Mouse (Mus musculus) left cerebral cortex, postnatal 25 days (tissue): ENCODE measurements around the gene Ptprcap. TPM values are rescaled to one million over a fixed set of nuclear protein-coding genes. Genes with fewer than 3 reads are reported as not detected.
"Not testable (repeated sequence)": the region's sequence is repeated elsewhere in the genome, so short reads cannot be mapped to it uniquely, and the experiment has no call there.

Experiments used
- DNase-seq, 2 experiments: peaks; one replicate each; pipeline ENCODE4 v3.0.0; 2022; ENCODE audit warnings: low spot score in 2 of 2, mixed read lengths in 1 of 2
- intact Hi-C: fragments of 180-260 bp; cut with DNase I; formaldehyde crosslinking; loops from one replicate; pipeline ENCODE4 v1.15.1; 2025
- total RNA-seq, 2 experiments: library from RNA; stranded (reverse); gene quantifications; 2 replicates each; pipeline ENCODE4 v1.2.3; 2021

Ptprcap gene
- total RNA-seq, 2 experiments from 2014 or later, result 1.1 to 2.0 TPM

DNA sequence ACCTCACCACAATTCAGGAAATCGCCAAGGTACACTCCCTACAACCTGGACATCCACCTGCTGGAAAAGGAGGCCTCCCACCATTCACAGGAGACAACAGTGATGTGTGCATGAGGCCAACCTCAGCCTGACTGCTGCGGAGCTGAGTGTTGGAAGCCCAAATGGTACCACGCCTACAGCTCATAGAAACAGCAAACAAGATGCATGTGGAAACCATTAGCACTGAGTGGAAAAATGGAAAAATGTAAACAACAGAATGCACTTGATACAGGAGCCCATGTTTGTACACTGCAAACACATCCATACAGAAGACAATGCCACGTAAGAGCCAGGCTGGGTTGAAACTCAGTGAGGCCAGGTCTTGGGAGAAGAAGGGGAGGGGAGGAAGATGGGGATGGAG lies 29.0 kb upstream of the Ptprcap start:
- intact Hi-C loops, result no loop called here
- DNase-seq, result no peak

DNA sequence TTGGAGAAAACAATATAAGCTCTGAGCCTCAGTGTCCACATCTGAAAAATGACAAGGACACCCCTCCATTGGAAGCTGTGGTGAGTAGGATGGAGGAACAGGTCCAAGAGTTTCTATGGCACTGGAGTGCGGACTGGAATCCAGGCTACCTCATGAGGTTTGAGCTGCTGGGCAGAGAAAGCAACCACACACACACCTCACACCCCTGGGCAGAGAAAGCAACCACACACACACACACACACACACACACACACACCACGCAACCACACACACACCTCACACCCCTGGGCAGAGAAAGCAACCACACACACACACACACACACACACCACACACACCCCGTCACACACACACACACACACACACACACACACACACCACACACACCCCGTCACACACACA lies 28.1 kb upstream of the Ptprcap start:
- DNase-seq, result peak in 1 of 2 experiments; percentile 42
- intact Hi-C loops, result loop anchor here (5.0 kb wide), 2 partner anchors 77 to 102 kb away; partner anchors contain the start of gene Rad9a

DNA sequence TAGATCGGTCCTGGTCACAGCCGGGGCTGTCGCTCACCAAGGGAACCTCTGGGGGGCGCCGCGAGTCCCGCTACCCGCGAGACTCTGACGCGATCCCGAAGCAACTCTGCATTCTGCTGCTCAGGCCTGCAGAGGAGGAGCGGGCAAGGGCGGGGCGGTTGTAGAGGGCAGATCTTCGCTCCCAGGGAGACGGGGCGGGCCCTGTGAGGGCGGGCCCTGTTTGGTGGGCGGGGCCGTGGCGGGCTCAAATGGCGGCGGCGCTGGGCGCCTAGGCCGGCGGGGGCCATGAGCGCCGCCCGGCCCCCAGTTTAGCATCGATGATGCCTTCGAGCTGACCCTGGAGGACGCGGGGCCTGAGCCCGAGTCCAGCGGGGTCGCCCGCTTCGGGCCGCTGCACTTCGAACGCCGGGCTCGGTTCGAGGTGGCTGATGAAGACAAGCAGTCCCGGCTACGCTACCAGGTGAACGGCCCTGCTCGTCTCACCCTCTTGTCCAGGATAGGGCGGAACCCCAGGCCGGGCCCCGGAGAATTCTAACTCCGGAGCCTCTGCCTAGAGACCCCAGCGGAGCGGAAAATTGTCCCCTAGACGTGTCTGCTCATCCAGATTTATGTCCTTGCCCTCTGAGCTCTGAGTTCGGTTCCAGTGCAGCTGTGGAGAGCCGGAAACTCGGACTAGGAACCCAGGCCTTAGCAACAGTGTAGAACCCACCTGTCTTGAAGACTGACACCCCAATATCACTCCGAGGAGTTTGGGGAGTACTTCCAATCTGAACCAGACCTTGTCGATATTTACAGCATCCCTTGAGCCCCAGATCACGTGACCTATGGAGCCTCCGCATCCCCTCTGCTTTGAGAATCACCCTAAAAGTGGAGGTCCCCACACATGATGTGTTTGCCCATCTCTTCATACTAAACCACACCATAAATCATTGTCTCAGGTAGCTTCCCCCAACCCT lies 27.4 kb upstream of the Ptprcap start, which contains the start of gene Aip:
Gene Aip, minus strand, starts transcription at position 118 of the 956 bp plus-strand sequence.
- intact Hi-C loops, result loop anchor here (2.0 to 5.0 kb wide), 3 partner anchors 37 to 101 kb away; partner anchors contain the start of genes Rad9a and Rps6kb2
- peak; percentile 96 to 99 for DNase-seq

DNA sequence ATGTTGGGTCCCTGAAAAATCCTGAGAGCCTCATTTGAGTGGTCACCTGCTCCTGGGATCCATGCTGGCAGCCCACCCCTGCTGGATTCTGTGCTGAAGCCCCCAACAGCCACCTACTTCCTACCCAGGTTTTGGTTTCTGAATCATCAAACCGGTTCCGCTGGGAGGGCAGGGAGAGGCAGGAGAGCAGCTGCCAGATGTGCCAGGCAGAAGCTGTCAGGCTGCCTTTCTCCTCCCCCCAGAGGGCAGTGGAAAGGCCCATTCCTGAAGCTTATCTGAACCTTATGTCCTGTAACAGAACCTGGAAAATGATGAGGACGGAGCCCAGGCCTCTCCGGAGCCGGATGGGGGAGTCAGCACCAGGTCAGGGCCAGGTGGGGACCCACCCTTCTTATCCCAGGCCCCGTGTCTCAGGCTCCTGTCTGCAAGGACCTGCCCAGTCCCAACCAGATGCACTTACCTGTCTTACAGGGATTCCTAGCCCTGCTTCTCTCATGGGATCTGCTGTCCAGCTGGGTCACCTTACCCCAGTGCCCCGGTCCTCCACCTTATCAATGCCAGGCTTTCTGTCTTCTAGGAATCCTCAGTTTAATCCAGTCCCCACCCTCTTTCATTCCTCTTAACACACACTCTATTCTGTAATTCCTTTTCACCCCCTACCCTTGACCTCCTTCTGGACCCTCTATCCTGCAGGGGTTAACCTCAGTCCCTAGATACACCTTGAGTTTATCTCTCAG lies 26.5 kb upstream of the Ptprcap start:
- no peak for DNase-seq
- intact Hi-C loops, result loop anchor here (2.0 to 5.0 kb wide), 3 partner anchors 36 to 100 kb away; partner anchors contain the start of genes Rad9a and Rps6kb2

DNA sequence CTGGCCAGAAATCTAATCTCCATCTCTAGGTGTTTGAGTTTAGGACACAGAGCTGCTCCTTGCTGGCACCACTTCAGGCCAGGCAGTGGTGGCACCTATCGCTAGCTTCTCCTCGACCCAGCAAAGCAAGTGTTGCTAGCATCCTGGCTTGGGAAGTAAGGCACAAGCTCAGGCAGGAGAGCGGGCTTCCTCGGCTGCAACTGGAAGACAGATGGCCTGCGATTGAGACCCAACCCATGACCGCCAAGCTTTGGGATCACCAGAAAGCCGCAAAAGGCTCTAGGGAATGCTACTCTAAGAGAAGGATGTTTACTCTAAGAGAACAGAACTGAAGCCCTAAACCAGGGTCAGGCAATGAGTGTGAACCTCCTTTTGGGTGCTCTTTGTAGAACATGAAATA lies 23.9 kb upstream of the Ptprcap start:
- no peak for DNase-seq
- intact Hi-C loops, result loop anchor here (5.0 kb wide), 2 partner anchors 73 to 98 kb away; partner anchors contain the start of gene Rad9a

DNA sequence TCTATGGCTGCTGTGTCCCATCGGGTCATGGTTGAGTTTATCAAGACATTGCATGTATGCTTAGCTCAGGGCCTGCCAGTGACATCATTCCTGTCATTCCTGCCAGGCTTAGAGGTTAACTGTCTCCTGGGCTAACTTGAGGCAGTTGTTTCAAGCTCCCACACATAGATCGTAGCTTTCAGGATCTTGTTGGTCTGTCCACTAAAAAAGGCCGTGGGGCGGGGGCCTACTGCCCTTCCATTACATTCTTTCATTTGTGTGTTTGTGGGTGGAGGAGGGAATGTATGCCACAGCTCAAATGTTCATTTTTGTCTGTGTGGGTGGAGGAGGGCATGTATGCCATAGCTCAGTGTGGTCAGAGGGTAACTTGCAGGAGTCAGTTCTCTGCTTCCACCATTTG lies 23.3 kb upstream of the Ptprcap start:
- intact Hi-C loops, result loop anchor here (2.0 kb wide), 1 partner anchor 17 kb away; no protein-coding TSS in a partner anchor
- no peak for DNase-seq

DNA sequence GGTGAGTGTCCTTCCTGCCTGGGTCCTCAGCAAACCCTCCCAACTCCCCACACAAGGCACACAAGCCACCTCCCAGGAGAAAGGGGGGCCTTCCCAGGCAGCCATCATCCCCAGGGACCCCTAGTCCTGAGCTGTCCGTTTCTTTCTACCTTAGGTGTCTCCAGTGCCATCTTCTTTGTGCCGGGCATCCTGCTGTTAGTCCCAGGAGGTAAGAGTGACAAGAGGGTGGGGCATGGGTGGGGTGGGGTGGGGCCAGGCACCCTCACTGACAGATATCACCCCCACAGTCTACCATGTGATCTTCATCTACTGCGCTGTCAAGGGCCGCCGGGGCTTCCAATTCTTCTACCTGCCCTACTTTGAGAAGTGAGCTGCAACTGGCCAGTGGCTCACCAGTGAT lies 22.3 kb upstream of the Ptprcap start:
- intact Hi-C loops, result loop anchor here (2.0 kb wide), 1 partner anchor 16 kb away; no protein-coding TSS in a partner anchor

DNA sequence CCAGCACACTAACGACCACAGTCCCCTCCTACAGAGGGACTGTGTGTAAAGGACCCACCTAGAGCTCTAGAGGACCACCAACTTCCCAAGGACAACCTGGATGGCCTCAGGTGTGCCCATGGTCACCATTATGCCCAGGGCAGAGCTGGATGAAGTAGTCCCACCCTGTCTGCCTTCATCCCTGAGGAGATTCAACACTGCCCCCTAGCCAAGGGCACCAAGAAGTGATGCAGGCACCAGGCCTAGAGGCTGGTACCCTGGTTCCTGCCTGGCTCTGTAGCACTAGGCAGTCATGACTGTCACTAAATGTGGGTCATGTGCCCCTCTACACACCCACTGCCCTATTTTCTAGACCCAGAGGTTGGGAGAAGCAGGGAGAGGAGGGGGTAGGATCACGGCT lies 21.6 kb upstream of the Ptprcap start:
- DNase-seq, result no peak
- intact Hi-C loops, result loop anchor here (2.0 kb wide), 1 partner anchor 15 kb away; no protein-coding TSS in a partner anchor

More for the DNA sequence above, 22.3 kb upstream of the Ptprcap start:
- no peak for DNase-seq

DNA sequence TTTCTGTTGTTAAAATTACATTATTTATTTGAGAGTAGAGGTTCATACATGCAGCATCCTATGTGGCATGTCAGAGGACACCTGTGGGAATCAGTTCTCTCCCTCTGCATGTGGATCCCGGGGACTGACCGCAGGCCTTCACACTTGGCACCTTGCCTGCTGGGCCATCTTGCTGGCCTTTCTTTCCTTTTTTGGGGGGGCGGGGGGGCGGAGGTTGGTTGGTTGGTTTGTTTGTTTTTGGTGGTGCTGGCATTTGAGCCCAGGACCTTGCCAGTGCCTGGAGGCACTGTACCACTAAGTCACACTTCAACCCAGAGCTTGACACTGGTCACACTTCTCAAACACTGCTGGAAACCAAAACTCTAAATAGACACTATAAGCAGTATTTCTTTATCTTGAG lies 19.1 kb upstream of the Ptprcap start:
- intact Hi-C loops, result no loop called here
- no peak for DNase-seq

DNA sequence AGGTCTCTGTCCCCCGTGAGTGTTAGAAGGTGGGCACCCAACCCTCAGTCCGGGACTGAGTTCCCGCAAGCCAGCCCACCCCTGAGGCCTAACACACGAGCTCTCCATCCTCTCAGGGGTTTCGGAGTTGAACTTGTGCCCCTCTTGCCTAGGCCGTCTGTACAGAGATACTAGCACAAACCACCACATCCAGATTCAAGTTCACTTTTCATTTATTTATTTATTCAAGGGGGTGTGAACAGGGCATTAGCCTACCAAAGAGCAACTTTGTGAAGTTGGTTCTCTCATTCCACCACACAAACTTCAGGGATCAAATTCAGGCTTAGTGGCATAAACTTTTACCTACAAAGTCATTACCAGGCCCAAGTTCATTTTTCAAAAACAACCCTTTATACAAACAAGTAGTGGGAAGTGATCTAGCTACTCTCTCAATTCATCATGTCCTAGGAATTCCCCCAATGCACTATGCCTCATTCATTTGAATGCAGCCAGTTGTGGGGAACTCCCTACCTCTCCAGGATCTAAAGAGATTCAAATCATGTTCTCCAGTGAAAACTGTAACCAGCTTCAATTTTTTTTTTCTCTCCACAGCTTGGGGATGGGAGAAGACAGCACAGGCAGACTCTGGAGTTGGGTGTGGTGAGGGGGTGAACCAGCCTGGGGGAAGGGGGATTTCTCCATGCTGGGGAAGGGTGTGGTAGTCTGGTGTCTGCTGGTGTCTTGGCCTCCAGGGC lies 18.0 kb upstream of the Ptprcap start:
- intact Hi-C loops, DNase-seq: not testable (repeated sequence)

DNA sequence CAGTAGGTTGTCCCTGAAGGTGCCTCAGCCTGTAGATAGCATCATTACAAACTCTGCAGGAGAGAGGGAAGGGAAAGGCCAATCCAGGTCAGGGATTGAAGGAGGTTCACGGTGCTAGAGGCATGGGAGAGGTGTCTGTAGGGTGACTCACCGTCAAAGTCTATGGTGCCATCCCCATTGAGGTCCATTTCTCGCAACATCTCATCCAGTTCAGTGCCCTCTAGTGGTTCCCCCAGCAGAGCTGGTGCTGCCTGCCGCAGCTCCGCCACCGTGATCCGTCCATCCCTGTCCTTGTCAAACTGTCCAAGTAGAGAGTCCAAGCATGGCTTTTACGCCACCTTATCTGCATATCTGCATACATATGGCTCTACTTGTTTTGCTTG lies 17.4 kb upstream of the Ptprcap start:
- intact Hi-C loops, result loop anchor here (2.0 kb wide), 1 partner anchor 117 kb away; no protein-coding TSS in a partner anchor
- DNase-seq, result not testable (repeated sequence)

DNA sequence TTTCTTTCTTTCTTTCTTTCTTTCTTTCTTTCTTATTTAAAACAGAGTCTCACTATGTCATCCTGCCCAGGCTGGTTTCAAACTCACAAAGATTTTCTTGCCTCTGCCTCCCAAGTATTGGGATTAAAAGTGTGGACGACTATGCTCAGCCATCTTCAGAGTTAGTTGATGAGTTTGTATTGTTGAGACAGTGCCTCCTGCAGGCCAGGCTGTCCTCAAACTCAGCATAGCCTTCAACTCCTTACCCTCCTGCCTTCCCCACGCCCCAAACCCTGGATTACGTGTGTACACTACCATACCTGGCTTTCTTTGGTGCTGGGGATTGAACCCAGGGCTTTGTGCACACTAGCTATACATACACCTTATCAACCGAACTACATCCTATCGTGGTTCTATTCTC lies 16.9 kb upstream of the Ptprcap start:
- DNase-seq, result no peak
- intact Hi-C loops, result loop anchor here (2.0 kb wide), 1 partner anchor 118 kb away; no protein-coding TSS in a partner anchor

DNA sequence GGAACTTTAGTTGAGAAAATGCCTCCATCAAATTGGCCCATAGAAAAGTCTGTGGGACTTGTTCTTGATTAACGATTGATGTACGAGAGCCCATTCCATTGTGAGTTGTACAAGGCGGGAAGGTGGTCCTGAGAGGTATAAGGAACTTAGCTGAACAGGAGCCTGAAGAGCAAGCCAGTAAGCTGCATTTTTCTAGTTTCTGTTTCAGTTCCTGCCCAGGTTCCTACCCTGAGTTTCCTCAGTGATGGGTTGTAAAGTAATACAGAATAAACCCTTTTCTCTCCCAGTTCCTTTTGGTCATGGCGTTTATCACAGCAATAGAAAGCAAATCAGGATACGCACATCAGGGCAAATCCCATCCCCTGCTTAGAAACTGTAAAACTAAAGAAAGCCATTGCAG lies 15.5 kb upstream of the Ptprcap start:
- intact Hi-C loops, result loop anchor here (2.0 kb wide), 1 partner anchor 119 kb away; no protein-coding TSS in a partner anchor
- DNase-seq, result no peak

DNA sequence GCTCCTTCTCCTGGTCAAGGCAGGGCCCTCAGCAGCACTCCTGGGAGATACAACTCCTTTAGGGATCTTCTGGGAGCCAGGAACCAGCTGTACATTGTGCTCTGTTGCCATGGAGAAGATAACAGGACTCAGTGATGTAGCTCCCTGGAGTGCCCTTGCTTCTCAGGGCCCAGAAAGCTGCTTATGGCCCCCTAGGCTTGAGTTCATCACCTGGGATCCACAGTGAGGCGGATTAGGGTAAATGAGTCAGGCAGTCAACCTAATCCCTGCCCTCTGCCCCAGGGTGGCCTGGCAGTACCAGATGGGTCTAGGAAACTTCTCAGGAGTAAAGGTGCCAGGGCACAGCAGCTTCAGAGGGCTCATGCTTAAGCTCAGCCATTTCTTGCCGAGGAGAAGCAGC lies 14.0 kb upstream of the Ptprcap start, which contains the start of gene Gpr152:
Gene Gpr152, plus strand, starts transcription at position 342 of the 400 bp plus-strand sequence.
- no peak for DNase-seq
- intact Hi-C loops, result no loop called here

DNA sequence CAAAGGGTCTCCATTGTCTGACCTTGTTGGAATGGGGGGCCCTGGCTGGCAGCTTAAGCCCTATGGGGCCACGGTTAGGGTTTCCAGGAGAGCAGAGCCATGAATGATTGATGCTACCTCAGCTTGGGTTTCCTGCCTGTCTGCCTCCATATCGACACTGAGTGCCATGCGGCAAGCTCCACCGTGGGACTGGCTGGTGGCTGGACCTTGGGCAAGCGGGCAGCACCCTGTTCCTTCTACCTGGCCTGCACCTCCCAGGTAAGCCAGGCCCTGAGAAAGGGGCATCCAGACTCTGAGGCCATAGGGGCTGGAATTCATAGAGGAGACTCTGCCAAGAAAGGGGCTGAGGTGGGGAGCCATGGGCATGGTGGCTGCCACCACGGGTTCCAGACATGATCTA lies 13.3 kb upstream of the Ptprcap start:
- DNase-seq, result no peak
- intact Hi-C loops, result no loop called here

DNA sequence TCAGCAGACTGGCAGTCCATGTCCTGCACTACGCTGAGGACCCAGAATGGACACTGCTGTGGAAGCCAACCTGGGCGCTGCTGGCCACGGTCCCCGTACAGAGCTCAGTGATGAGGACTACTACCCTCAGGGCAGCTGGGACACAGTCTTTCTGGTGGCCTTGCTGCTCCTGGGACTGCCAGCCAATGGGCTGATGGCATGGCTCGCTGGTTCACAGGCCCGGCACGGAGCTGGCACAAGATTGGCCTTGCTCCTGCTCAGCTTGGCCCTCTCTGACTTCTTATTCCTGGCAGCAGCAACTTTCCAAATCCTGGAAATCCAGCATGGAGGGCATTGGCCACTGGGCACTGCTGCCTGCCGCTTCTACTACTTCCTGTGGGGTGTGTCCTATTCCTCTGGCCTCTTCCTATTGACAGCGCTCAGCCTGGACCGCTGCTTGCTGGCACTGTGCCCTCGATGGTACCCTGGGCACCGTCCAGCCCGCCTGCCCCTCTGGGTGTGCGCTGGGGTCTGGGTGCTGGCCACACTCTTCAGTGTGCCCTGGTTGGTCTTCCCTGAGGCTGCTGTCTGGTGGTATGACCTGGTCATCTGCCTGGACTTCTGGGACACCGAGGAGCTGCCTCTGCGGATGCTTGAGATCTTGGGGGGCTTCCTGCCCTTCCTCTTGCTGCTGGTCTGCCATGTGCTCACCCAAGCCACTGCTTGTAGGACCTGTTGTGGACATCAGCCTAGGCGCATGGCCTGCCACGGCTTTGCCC lies 10.8 kb upstream of the Ptprcap start:
- intact Hi-C loops, result no loop called here

DNA sequence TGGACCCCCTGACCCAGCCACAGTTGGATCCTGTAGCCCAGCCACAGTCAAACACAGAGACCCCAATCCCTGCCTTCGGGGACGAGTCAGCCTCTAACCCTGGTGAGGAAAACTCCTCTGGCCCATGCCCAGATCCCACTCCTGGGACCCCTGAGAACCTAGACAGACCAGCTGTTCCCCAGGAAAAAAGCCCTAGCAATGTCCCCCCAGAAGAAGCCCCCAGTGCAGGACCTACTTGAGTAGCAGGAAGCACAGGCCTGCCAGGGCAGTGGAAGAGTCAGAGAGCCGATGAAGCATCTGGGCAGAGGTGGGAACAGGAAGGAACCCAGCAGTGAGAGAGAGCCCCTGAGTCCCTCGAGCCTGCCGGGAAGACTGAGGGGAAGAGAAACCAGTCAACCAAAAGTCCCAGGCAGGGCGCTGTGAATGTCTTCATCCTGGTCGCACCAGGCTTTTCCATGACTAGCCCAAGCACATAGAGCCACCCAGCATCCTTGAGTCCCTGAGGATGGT lies 9.6 kb upstream of the Ptprcap start, which contains the start of gene Cabp4:
Gene Cabp4, minus strand, starts transcription at position 275 of the 510 bp plus-strand sequence.
- intact Hi-C loops, result no loop called here
- no peak for DNase-seq

More for the DNA sequence above, 10.8 kb upstream of the Ptprcap start:
- DNase-seq, result no peak
